Mouse (Mus musculus) spleen, postnatal 36 days (tissue): ENCODE data around the gene Gm20388.

Experiments used
- DNase-seq, 2 experiments: peaks; one replicate each; pipeline ENCODE4 v3.0.0; 2022; ENCODE audit warnings: low spot score in 2 of 2, mixed read lengths in 1 of 2

The Gm20388 gene

GRCm38 (mm10) chr8:124038121-124038520 lies 4127.5 kb downstream of the Gm20388 start:
- DNase-seq: no peak

DNA sequence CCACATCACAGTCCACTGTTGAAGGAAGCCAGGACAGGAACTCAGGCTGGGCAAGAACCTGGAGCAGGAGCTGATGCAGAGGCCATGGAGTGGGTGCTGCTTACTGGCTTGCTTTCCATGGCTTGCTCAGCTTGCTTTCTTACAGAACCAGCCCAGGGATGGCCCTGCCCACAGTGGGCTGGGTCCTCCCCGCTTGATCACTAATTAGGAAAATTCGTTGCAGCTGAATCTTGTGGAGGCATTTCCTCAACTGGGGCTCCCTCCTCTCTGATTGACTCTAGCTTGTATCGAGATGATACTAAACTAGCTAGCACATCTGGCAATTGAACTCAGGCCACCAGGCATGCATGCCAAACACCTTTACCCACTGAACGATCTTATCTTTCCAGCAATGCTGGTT lies 4128.7 kb downstream of the Gm20388 start:
- no peak for DNase-seq

- DNase-seq: no peak
These were observed 4131.6 kb downstream of the Gm20388 start for GRCm38 (mm10) chr8:124042201-124042600.

GRCm38 (mm10) chr8:124044421-124044820 lies 4133.8 kb downstream of the Gm20388 start:
- no peak for DNase-seq

- no peak for DNase-seq
These were observed 4134.3 kb downstream of the Gm20388 start for GRCm38 (mm10) chr8:124044931-124045330.

DNA sequence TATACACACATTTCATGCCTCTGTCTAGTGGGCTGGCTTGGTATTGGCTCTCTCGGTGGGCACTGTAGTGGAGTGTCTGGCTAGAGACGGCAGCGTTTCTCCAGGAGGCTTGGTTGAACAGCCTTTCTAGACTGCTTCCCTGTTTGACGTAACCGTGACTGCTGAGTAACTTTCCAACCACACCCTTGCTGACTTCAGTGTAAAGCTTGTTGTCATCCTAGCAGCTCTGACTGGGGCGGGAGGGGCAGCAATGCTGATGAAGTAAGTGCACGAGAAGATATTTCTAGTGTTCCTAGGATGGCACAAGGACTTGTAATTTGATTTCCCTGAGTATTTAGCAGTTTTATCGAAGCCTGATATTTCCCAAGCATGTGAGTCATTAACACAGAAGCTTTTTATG lies 4135.2 kb downstream of the Gm20388 start:
- no peak for DNase-seq

DNA sequence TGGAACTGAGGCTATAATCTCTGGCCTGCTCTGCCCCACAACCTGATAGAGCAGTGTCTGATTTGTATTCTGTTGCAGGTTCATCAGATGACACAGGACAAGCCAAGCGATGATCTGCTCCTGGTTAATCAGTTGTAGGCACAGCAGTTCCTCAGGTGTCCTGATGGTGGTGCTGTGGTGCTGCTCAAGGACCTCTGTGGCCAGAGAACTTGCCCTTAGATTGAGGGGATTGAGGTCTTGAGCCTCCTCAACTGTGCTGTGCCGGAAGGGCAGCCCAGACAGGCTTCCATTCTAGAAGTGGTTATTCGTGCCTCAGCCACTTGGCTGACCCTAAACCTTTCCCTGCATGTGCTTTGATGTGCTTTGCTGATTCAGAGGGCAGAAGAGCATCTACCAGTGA lies 4141.5 kb downstream of the Gm20388 start:
- peak; percentile 39 to 49 for DNase-seq

- no peak for DNase-seq
These were observed 4141.9 kb downstream of the Gm20388 start for GRCm38 (mm10) chr8:124052568-124052967.

DNA sequence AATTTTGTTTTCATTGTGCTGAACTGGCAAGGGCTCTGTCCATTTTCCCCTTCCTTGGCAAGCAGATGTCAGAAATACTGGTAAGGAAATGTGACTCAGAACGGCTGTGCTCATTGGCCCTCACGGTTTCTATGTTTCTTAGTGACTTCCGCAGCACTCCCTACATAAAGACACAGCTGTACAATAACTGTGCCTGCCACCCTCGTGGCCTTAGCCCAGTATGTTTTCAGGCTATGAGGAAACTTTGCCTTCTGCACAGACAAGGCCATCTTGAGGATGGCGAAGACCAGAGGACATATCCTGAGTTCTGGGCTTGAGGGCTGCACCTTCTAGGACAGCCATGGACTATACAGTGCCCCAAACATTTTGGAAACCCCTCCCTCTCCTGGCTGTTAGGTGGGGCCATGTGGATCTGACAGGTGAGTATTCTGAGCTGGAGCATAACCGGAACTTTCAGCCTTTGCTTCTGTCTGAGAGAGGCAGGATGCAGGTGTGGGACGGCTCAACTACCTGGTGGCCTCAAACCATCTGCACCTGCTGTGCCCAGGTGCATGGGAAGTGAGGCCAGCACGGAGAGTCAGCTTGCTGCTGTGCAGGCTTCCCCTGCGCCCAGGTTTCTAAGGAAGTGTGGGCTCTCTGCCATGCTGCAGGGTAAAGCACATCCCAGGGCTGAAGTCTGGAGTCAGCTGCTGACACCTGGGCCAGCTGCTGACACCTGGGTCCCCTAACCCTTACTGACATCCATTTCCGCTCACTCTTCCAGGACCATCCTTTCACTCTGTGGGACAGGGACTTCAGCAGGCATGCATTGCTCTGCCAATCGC lies 4146.4 kb downstream of the Gm20388 start:
- DNase-seq: no peak

DNA sequence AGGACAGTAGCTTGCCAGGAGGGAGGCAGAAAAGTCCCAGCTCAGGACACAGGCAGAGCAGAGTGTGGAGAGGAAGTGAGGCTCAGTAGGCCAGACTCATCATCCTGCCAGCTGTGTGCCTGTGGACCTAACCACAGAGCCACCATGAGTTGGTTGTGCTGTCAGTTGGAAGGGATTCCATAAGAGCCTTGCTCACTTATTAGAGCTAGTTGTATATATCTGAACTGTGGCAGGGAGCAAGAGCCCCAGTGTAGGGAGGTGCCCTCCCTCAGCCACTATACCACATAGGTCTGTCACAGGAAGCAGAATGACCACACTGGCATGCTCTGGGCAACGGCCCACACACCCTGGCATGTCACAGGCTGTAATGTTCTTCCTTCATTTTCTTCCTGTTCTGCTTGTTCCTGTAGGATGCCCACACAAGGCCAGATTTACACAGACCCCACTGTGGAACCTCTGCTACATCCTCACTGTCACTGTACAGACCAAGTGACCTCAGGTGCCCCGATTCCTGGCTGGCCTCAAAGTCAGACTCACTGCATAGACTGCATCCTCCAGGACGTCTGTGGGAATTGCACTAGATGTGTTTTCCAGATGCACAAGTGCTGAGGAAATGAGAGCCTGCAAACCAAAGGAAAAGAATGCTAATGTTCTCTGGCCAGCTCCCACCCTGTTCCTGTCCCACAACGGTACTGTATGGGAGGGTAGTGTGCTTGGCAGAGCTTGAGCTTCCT lies 4155.9 kb downstream of the Gm20388 start:
- no peak for DNase-seq

DNA sequence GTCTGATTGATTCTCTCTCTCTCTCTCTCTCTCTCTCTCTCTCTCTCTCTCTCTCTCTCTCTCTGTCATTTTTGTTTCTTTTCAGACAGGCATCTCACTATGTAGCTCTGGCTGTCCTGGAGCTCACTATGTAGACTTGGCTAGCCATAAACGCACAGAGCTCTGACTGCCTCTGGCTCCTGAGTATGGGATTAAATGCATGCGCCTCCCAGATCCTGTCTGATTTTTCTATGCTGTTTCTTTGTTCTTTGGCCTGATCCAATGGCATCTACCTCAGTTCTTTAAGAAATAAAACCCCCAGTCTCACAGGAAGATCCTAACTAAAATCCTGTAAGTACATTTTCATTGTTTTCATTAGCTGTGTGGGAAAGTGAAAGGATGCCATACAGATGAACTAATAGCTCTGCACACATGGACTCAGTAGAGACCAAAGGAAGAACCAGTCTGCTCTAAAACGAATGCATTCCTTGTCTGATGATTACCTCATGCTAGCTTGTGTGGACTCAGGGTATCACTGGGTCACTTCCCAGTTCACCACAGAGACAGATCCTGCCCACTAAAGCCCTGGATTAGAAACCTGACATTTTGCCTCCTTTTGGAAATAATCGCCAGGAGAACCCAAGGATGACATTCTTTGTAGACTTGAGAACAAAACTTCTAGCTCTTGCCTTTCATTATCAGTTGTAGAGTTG lies 4156.6 kb downstream of the Gm20388 start:
- no peak for DNase-seq

- DNase-seq: no peak
These were observed 4160.0 kb downstream of the Gm20388 start for GRCm38 (mm10) chr8:124070363-124071324.

DNA sequence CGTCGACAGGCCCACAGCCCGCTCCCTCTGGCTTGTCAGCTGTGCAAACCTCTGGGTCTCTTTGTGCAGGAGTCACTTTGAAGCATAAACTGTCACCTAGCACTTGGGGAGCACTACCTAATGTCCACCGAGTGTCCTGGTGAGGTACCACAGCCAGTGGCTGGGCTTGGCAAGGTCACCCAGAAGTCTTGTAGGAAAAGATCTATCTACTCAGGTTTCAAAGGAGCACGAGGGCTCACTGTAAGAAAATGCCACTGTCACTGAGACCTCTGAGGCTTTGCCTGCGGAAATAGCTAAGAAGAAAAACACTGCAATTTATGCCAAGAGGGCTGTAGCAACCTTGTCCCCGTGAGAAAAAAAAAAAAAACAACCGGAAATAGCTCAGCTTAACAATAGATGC lies 4165.3 kb downstream of the Gm20388 start:
- no peak for DNase-seq

DNA sequence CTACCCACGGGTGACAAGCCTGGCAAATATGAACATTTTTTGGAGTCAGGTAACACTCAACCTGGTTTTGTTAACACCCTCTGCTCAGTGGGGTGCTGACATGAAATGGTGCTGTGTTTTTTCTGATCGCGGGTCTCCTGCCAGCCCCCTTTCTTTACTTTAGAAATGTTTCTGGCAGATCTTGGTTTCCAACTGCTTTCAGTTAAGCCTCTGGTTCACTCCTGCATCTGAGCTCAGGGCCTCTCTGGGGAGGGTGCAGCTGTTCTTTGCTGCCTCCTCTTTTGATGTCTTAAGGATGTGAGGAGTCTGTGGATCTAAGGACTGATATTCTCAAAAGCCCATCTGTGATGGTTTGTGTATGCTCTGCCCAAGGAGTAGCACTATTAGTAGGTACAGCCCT lies 4165.8 kb downstream of the Gm20388 start:
- no peak for DNase-seq

DNA sequence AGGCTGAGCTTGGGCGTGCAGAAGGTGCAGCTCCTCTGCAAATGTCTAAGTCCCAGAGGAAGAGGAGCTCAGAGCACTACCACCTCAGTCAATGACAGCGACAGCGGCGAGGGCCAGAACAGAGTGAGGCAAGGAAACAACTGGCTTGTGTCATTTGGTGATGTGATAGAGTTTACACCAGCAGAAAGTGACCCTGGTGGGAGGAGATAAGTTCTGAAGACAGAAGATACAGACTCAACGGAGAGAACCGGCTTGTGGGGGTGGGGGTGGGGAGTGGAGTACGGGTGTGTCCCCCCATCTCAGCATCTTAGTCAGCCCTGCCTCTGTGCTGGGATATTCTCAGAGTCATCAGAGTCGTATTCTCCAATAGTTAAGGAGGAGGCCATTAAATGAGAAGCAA lies 4166.7 kb downstream of the Gm20388 start:
- DNase-seq: peak; percentile 7 to 36

GRCm38 (mm10) chr8:124077998-124078397 lies 4167.4 kb downstream of the Gm20388 start:
- no peak for DNase-seq

GRCm38 (mm10) chr8:124078969-124079368 lies 4168.3 kb downstream of the Gm20388 start:
- no peak for DNase-seq

DNA sequence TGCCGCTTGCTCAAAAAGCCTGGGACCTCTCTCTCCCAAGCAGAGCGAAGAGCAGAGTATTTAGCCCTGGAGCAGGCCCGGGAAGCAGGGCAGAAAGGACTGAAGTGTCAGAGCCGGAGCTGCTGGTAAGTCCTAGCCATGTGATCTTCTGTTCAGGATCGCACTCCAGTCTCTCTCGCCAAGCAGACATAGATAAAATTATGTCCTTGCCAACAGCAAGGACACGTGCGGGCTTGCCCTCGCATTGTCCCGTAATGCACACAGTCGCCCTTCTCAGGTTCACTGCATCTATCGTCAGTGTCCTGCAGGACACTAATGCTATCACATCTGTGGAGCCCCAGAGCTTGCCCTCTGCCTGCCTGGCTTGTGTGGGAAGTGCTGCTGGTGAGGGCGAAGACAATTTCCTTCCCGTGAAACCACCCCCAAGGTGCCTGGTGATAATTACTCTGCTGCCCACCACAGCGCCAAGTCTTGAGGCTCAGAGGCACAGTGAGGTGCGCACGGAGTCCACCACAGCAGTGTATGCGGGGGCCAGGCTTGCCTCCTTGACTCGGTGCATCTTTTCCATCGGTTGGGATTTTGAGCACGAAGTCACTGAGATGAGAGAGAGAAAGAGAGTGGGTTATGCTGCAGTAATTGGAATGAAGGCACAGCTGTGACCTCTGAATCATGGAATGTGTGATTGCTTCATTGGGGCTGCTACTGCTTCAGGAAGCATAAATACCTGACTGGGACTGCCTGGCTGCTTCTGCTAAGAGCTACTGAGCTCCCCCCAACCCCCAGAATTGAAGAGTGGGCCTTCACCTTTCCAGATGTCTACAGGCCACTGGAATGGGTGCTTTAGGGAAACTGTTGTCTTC lies 4170.1 kb downstream of the Gm20388 start:
- no peak for DNase-seq

GRCm38 (mm10) chr8:124082616-124083015 lies 4172.0 kb downstream of the Gm20388 start:
- no peak for DNase-seq

GRCm38 (mm10) chr8:124083611-124084010 lies 4173.0 kb downstream of the Gm20388 start:
- no peak for DNase-seq
